Mouse (Mus musculus): ENCODE data around the gene Bcl2a1c. TPM values are rescaled to one million over a fixed set of nuclear protein-coding genes. Genes with fewer than 3 reads are reported as not detected.
"Not testable (repeated sequence)": the region's sequence is repeated elsewhere in the genome, so short reads cannot be mapped to it uniquely, and the experiment has no call there.

The Bcl2a1c gene
- not detected for total RNA-seq (2021)
- long read RNA-seq = 0 reads

GRCm38 (mm10) chr9:114329855-114330254, at the start of gene Bcl2a1c:
Gene Bcl2a1c (plus strand): TSS chr9:114330135.
- DNase-seq (ENCODE audit: low spot score in 2 of 2) = not testable (repeated sequence)

GRCm38 (mm10) chr9:114305957-114306356, 24.0 kb upstream of the Bcl2a1c start:
- DNase-seq (ENCODE audit: low spot score in 2 of 2) = not testable (repeated sequence)

- DNase-seq (ENCODE audit: low spot score in 2 of 2) = not testable (repeated sequence)
Observed at GRCm38 (mm10) chr9:114311752-114312151, 18.2 kb upstream of the Bcl2a1c start.

GRCm38 (mm10) chr9:114318021-114318420, 11.9 kb upstream of the Bcl2a1c start:
- peak; percentile 19 to 71 for DNase-seq (ENCODE audit: low spot score in 2 of 2)

DNA sequence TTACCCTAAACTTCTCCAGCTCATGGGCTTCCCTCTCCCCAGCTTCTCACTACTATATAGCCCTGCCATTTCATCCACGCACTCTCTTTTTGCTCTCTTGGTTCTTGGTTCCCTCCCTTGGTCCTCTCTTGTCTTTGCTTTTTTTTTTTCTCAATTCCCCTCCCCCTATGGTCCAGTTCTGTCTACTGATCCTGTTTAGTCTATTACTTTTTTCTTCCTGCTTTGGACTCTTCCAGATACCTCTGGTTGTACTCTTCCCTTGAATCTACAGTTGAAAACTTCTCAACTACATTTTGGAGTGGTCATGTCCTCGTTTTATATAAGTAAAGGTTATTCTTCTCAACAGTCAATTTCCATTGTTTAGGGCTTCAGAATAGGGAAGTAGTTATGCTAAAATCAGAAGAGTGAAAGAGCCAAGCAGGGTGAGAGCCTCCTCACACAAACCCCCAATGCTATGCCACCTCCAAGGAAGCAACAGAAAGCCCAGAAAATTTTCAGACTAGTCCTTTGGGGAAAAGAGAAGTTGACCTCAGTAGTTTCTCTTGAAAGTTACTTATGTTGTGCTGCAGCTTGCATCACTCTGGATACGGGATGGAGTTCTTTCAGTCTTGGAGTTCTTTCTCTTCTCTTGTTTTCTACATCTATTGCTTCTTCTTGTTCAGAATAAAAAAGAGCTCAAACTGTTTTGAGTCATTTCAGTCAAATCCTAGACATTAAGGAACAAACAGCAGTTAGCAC, 3.8 kb upstream of the Bcl2a1c start:
- DNase-seq (ENCODE audit: low spot score in 2 of 2) = no peak

DNA sequence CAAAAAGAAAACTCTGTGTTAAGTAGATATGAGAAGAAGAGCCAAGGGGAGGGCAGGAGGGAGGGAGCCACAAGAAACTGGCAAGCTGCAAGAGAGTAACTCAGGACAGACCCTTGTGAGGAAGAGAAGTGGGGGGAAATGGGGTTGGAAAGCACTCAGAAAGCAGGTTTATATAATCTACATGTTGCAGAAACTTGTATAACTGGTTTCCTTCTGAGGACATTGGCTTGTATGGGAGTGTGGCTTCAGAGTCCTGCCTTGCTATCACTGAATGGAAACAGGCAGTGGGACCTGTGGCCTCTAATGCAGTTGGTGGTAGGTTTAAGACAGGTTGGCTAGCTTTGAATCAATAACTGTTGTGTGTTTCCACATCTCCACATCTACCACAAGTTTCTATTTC, 1.6 kb upstream of the Bcl2a1c start:
- not testable (repeated sequence) for DNase-seq (ENCODE audit: low spot score in 2 of 2)

GRCm38 (mm10) chr9:114367783-114368470, 38.0 kb downstream of the Bcl2a1c start:
- peak; percentile 84 to 87 for DNase-seq (ENCODE audit: low spot score in 2 of 2)

DNA sequence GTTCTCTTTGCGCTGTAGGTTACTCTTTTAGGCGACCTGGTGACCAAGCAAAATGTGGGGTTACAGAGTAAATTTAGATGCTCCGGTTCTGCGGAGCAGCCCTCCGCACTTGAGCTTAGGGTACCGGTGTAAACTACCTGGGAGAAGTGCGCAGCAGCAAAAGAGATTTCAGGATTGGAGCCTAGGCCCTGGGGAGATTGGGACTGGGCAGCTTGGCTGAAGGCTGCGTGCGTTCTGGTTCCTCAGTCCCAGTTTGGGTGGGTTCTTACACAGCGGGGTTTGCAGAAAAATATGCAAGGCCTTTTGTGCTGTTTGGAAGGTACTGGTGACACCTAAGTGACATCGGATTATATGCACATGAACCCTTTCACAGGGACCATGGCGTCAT, 38.5 kb downstream of the Bcl2a1c start:
- DNase-seq (ENCODE audit: low spot score in 2 of 2) = no peak

DNA sequence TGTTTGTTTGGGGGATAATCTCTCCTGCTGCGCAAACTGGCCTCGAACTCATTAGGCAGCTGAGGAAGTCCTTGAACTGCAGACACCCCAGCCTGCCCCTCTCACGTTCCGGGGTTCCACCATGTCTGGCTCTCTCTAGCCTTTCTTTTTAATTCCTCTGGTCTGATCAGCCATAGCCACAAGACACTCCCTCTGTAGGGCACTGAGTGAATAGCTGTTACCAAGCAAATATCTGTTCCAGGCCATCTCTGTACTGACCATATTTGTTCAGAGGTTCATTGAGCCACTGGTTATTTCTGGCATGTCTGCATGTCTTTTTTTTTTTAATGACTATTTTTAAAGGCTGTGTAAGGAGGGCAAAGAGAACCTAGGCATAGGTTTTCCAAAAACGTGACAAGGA, 39.5 kb downstream of the Bcl2a1c start:
- peak in 1 of 2 experiments; percentile 22 for DNase-seq (ENCODE audit: low spot score in 2 of 2)

DNA sequence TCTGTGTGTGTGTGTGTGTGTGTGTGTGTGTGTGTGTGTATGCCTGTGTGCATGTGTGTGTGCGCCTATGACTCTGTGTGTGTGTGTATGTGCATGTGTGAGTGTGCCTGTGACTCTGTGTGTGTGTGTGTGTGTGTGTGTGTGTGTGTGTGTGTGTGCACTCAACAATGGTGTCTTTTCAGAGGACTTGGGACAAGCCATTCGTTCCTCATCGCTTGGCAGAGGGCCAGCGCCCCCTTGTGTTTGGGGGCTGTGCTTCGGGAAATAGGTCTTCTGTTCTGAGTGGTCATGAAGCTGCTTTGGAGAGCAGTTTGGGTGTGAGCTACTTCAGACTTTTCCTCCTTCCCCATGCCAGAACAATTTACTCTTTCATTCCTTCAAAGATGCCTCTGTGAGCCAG, 41.8 kb downstream of the Bcl2a1c start:
- DNase-seq (ENCODE audit: low spot score in 2 of 2) = not testable (repeated sequence)

GRCm38 (mm10) chr9:114375276-114375962, 45.5 kb downstream of the Bcl2a1c start:
- DNase-seq (ENCODE audit: low spot score in 2 of 2) = no peak

- no peak for DNase-seq (ENCODE audit: low spot score in 2 of 2)
Observed at GRCm38 (mm10) chr9:114377168-114377567, 47.2 kb downstream of the Bcl2a1c start.

GRCm38 (mm10) chr9:114379871-114380270, 49.9 kb downstream of the Bcl2a1c start:
- DNase-seq (ENCODE audit: low spot score in 2 of 2) = no peak

Other genes starting within 250 kb of the Bcl2a1c start
- gene Crtap, start 60.5 kb downstream of the Bcl2a1c start, total RNA-seq (2021) = 1 to 10 TPM; 6.8 to 7.8 TPM
- gene Glb1, start 70.9 kb downstream of the Bcl2a1c start, total RNA-seq (2021) = 10 to 100 TPM; 20.1 to 20.9 TPM
- 10 to 100 TPM; 11.3 to 11.6 TPM for gene Tmppe, start 71.0 kb downstream of the Bcl2a1c start, total RNA-seq (2021)
- not detected for gene Ccr4, start 174.8 kb downstream of the Bcl2a1c start, total RNA-seq (2021)
- not detected for gene C130032M10Rik, start 185.6 kb downstream of the Bcl2a1c start, total RNA-seq (2021)
- 1 to 10 TPM; 1.2 to 2.0 TPM for gene Trim71, start 234.2 kb downstream of the Bcl2a1c start, total RNA-seq (2021)